Mouse (Mus musculus): Measurements from ENCODE around the gene Rbm39. TPM values are rescaled to one million over a fixed set of nuclear protein-coding genes. Genes with fewer than 3 reads are reported as not detected.
A peak's percentile ranks its signal among the peaks of the same experiment; 100 is the strongest.
"Not testable (repeated sequence)": the region's sequence is repeated elsewhere in the genome, so short reads cannot be mapped to it uniquely, and the experiment has no call there.

Gene Rbm39
- polyA plus RNA-seq (2017; shearing (Covaris generic)) = 100 to 1,000 TPM; 572 to 796 (median 746) TPM

DNA sequence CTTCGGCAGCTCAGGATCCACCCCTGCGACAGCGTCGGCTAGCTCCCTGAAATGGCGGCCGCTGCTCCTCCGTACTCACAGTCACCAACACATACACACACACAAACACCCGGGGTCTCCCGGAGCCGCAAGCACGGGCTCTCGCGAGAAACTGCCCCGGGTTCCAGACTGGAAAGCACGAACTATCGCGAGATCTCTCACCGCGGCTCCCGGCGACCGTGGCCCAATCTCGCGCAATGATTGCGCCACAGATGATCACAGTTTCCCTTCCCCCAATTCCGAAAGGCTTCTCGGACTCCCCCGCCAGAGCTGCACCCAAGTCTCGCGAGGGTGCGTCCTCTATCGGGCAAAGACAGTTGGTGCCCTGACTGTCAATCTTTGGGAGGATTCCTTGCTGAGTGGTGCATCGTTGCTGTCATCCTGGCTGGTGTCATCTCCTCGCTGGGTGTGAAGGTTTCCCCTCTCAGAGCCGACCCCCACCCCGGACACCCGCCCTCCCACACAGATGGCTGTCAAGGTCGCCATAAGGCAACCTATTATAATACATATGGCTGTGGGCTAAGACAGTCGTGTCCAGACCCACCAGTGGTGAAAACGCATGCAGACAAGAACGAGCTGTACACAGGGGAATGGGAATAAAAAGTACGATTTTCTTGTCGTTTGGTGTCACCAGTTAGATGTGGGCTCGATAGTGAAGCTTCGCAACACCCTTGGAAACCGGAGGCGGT lies at the start of gene Rbm39:
Gene Rbm39 (minus strand): TSS at position 145 of the 728 bp plus-strand sequence.
- peak; percentile 89 for ATAC-seq

DNA sequence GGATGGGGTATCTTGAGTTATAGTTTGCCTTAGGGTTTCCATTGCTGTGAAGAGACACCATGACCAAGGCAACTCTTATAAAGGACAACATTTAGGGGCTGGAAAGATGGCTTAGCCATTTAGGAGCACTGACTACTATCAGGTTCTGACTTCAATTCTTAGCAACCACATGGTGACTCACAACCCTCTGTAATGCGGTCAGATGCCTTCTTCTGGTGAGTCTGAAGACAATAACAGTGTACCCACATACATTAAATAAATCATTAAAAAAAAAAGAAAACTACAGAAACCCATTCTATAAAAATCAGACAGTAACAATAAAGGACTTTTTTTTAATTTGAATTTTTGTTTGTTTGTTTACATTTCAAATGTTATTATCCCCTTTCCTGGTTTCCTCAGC lies 49.1 kb upstream of the Rbm39 start:
- no peak for ATAC-seq

DNA sequence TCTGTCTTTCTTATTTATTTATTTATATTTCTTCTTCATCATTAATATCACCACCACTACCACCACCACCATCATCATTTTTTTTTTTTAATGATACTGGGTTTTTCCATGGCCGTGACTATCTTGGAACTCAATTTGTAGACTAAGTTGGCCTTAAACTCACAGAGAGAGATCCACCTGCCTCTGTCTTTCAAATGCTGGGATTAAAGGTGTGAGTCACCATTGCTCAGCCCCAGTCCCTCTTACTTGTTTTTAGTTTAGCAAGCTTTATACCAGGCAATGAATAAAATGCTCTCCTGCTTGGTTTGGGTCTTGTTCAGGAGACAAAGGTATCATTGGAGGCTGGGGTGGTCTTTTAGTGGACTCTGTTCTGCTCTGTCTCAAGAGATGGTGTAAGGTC lies 47.7 kb upstream of the Rbm39 start:
- ATAC-seq = no peak

DNA sequence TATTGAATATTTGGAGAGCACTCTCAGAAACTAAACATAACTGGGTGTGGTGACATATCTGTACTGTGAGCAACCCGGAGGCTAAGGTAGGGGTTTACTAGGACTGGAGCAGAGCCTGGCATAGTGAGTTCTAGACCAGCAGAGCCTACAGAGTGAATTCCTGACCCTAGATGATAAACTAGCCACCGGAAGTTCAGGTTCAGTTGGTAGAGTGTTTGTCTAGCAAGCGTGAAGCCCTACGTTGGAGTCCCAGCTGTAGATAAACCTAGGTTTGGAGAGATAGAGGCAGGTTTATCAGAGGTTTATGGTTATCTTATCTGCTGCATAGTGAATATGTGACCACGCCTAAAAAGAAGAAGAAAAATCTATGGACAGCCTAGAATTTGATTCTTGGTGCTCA lies 44.0 kb upstream of the Rbm39 start:
- no peak for ATAC-seq

DNA sequence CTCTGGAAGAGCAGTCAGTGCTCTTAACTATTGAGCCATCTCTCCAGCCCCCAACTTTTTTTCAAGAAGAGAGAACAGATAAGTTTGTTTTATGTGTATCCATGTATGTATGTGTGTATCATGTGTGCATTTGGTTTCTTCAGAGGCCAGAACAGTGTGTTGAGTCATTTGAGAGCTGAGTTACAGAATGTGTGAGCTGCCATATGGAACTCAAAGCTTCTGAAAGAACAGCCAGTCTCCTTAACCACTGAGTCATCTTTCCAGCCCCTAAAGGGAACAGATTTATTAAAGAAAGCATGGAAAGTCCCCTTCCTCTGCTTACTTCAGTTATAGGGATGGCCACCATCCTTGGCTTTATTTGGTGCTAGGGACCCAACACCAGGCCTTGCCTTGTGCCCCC lies 42.1 kb upstream of the Rbm39 start:
- ATAC-seq = no peak

DNA sequence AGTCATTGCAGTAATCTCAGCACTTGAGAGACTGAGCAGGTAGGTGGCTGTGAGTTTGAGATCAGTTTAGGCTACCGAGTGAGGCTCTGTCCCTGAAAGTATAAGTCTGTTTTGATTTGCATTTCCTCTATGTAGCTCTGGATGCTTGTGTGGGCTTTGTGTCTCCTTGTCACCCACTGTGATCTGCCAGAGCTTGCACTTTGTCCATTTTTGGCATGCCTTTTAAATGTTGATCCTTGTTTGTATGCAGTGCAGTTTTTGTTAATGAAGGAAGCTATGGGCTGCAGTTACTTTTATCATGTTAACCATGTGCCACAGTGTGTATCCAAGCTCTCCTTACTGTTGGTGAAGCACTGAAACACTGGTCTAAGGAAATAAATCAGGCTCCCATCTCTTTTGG lies 37.7 kb upstream of the Rbm39 start:
- no peak for ATAC-seq

DNA sequence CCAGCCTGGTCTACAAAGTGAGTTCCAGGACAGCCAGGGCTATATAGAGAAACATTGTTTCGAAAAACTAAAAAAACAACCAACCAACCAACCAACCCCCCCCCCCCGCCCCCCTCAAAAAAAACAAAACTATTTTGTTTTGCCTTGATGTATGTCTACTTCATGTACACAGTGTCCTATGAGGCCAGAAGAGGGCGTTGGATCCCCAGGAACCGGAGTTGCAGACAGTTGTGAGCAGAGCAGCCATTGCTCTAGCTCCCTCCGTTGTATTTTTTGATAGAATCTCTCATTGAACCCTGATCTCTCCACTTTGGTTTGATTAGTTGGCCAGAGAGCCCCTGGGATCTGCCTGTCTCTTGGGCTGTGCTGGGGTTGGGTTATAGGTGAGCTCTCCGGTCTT lies 23.9 kb upstream of the Rbm39 start:
- ATAC-seq = no peak

DNA sequence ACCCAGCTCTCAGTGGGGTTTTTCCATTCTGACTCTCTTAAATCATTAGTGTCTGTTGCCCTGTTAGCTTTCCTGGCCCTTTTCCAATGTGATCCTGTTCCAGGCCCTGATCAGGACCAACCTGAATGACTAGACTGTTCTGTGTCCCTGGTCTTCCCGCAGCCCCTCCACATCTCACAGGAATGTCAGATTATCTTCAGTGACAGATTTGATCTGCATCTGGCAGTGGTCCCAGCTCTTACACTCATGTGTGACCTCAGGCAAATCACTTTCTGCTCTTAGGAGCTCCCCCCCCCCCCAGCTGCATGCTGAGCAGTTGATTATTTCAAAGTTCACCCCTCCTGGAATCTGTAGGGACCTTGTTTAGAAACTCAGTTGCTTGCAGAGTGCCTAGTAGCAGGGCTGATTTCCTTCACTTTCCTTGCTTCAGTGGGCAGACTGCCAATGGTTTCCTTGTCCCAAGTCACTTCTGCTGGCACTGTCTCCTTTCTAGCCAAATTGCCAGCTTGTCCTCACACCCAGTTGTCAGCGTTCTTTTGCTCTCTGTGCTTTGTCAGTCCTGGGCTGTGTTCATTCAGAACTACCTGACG lies 22.9 kb upstream of the Rbm39 start:
- no peak for ATAC-seq

DNA sequence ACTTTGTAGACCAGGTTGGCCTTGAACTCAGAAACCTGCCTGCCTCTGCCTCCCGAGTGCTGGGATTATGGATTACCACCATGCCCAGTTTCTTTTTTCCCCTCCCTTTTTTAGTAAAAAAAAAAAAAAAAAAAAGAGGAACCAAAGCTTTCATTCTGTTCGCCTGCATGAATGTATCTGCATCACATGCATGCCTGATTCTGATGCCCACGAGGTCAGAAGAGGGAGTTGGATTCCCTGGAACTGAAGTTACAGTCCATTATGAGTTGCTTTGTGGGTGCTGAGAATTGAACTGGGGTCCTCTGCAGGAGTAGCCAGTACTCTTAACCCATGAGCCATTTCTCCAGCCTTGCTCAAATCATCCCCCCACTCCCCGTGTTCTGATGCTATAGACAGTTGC lies 21.4 kb upstream of the Rbm39 start:
- no peak for ATAC-seq

DNA sequence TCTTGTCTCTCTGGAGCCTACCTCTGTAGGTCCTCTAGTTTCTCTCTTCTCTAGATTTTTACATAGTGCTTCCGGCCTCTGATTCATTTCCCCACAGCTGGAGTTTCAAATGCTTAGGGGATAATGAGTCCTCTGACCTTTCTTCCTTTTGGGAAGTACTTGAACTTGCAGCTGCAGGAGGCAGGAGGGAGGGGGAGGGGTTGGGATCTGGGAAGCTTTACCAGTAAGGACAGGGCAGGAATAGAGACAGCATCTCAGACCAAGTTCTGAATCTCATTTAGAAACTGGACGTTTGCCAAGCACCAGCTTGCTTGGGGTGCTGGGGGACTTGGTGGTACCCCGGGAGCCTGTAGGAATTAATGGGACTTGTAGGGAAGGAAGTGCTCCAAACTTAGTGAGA lies 19.9 kb upstream of the Rbm39 start:
- no peak for ATAC-seq

DNA sequence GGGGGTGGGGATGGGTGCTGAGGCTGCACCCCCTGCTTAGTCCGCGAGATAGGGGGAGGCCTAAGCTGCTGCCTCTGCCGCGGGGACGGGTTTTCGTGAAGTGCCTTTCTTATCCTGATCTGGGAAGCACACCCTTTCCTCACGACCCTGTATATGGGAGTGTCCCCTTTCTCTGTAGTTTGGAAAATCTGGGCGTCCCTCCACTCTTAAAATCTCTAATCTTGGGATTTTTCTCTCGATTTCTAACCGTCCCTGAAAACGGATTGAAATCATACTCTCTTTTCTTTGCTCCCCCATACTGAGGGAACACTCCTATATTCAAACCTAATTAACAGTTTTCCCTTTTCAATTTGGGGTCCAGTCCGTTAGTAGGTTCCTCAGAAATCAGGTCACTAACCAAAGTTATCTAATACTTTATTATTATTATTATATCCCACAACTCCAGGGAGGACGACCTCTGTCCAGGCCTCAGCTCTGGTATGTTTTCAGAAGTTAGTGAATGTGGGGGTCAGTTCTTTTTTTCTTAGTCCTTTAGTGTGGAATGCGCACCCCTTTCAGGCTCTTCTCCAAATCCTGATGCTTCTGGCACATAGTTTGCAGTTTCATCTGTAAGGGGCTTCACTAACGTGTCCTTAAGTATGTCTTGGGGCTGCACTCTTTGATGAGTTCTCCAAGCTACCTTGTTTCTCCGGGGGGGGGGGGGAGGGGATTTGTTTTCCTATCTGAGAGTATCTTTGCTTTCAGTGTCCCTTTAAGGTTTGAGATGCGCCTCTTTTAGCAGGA lies 17.3 kb upstream of the Rbm39 start:
- no peak for ATAC-seq

DNA sequence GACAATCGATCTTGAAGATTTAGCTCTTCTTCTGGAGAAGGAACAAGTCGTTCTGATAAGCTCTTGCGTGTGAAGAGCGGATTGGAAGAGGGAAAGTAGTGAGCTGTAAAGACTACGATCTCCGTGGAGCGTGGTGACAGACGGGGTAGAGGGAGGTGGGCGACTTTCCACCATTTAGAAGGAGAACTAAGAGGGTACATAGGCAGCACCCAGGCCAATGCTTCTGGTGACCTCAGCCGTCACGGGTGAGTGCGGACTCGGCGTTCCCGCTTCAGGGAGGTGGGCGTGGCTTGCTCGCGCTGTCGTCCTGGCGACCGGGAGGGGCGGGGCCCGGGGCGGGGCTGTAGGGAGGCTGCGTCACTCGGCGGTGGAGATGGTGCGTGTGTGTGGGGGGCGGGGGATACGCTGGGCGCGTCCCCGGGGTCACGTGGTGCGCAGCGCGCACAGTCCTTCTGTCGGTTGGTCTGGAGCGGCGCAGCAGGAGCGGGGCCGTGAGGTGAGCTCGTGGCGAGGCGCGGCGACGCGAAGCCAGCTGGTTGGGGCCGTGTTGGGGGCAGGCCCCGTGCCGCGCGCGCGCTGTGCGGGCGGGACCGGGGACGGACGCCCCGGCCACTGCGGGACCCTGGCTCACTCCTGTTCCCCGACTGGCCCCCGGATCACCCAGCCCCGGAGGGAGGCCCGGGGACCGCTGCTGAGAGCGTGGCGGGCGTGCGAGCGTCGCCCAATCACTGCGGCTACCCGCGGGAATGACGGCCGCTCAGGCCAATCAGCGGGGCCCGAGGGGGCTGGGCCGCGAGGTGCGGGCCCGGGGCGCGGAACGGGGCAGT lies 16.5 kb upstream of the Rbm39 start, which contains the start of gene Phf20:
Gene Phf20 (plus strand): TSS at position 165 of the 827 bp plus-strand sequence.
- peak; percentile 93 for ATAC-seq

DNA sequence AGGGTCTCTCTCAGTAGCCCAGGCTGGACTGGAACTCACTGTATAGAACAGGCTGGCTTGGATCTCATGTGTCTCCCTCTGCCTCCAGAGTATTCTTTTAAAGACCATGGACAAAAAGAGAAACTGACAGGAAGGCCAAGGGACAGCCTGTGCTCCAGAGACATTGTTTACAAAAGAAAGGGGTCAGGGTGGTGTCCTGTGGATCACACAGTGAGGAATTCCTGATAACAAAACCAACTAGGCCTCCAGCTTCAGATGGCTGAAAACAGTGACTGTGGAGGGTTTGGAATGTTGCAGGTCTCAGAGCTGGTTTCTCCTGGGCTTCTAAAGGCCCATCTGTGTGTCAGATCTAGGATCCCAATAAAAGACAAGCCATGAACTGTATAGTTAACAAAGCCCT lies 14.5 kb upstream of the Rbm39 start:
- ATAC-seq = no peak

DNA sequence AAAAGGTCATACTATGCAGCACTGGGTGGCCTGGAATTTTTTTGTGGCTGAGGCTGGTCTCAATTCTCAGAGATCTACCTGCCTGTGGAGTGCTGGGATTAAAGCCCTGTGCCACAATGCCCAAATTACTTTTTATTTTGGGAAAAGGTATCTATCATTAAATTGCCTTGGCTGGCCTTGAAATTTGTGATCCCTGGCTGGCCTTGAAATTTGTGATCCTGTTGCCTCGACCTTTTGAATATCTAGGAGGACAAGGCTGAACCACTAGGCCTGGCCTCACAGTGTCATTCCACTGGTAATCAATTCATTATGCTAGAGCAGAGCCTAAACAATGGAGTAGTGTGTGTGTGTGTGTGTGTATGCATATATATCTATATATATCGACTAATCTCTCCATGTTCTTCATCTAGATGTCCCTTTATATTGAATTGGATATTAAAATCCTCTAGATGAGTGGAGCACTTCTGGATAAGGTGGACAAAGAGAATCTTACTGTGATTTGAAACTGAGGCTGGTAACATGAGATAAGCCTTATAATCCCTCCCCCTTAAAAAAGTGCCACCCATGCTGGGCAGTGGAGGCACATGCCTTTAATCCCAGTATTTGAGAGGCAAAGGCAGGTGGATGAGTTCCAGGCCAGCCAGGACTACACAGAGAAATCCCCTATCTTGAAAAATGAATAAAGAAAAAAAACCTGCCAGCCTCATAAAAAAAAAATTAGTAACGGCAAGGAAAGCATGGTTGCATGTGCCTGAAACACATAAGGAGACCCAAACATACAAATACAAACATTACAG lies 13.2 kb upstream of the Rbm39 start:
- no peak for ATAC-seq

DNA sequence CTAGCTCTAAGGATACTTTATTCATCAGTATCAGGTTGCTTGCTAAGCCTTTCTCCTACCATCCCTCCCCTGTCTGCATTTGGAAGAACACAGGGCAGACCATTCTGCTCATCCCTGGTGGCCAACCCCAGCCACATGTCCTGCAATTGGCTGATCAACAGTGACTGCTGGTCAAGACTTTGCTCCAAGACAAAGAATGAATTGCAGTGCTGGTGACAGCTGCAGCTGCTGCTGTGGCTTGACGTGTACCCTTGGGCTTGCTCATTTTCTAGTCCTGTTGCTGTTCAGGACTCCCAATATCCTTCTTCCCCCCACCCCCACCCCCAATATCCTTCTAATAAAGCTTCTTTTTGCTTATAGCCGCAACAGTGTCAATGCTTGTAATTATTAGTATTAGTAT lies 12.0 kb upstream of the Rbm39 start:
- no peak for ATAC-seq

DNA sequence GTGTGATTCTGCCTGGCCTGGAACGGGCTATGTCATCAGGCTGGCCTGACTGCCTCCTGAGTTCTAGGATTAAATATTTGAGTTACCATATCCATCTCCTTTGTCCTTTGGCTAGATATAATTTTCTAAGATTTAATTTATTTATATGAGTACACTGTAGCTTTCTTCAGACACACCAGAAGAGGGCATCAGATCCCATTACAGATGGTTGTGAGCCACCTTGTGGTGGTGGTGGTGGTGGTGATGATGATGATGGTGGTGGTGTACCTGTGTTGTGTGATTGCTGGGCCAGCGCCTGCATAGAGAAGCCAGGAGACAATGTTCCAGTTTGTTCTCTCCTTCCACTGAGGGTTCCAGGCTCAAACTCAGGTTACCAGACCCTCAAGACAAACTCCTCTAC lies 11.5 kb upstream of the Rbm39 start:
- no peak for ATAC-seq

DNA sequence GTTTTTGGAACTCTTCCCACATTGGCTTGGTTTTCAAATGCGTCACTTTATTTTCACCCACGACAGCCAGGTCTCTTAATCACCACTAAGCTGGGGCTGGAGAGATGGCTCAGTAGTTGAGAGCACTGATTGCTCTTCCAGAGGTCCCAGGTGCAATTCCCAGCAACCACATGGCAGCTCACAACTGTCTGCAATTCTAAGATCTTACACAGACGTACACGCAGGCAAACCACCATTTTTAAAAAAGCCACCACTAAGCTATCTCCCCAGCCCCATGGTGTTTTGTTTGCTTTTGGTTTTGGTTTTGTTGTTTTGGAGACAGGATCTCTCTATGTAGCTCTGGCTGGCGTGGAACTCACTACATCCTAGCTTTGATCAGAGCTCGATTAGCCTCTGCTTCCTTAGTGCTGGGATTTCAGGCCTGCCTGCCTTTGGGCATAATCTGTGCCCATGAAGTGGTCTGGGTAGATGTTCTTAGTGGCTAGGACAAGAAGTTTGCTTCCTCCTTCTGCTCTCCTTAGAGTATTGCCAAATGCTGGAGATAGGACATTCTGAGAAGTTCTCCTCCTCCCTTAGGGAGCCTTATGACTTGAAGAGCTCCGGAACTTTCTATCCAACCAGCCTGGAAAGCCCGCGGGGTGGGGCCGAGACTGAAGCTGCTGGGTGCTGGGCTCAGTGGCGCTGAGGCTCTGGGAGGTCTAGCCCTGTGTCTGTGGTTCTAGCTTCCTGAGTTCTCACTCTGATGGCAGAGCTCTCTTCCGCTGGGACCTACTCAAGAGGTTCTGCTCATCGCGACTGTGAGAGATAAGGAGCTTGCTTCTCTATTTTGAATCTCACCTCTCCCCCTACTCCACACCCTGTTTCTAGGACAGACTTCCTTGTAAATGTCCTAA lies 10.2 kb upstream of the Rbm39 start:
- peak; percentile 89 for ATAC-seq

DNA sequence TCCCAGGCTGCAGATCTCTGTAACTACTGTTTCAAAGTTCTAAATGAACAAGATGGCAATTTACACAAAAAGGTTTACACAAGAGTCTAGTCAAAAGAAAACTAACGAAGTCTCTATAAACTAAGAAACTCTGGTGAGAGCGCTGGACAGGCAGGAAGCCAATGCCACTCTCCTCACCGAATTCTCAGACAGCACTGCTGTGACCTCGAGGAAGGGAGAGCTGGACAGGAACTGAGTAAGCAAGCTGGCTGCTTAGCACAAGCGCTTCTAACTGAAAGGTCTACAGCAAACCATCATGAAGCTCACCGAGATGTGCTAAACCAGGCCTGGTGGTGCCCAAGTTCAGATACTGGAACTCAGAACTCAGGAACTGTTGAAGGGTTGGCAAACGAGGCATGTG lies 9.2 kb upstream of the Rbm39 start:
- ATAC-seq = not testable (repeated sequence)

DNA sequence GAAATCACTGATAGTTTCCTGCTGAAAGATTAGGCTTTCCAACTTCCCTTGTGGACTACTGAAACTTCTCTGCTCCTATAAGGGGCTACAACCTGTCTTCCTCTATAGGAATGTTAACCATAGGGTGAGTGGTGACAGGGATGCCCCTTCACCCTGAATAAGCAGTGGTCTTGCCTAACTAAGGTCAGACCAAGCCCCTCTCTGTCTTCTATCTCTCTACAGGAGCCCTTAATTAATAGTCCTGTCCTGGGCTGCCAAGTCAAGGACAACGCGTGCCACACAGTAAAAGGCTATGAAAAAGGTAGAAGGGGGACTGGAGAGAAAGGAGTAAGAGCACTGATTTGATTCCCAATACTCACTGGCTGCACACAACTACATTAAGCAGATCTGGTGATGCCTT lies 1.6 kb upstream of the Rbm39 start:
- no peak for ATAC-seq

DNA sequence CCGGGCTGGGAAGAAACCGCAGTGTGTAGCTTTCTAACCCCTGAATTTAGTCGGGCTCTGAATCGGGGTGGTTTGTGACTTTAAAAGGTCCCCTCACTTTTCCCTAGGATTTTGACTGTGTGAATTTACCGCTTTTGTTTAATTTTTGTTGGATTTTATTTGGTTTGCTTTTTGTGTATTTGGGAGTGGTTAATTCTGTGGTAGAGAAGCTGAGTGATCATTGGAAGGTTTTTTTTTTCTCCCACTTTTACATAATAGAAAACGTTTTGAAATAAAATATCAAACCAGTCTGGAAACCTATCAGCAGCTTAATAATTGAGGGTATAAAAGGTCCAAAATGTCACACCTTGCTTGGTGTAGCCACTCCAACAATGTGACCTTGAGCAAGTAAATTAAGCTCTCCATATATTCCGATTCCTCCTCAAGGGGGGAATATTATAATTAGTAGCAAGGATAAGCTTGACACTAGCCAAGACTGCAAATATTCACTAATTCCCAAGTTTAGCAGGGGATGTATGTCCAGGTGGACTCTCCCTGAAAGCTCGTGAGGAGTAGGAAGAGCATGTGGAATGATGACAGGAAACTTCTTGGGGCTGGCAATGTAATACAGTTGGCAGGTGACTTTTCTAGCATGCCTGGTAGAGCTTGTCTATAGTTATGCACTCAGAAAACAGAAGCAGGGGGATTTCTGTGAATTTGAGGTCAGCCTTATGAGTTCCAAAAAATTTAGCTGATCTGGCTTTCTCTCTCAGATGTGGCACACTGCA lies 969 bp upstream of the Rbm39 start:
- peak; percentile 0 for ATAC-seq

Data from inflammation-experienced regulatory T-cells, adult 6 months (primary cell).